8 mouse cellular contexts compared by ENCODE assay signal in the genomic region with DNA sequence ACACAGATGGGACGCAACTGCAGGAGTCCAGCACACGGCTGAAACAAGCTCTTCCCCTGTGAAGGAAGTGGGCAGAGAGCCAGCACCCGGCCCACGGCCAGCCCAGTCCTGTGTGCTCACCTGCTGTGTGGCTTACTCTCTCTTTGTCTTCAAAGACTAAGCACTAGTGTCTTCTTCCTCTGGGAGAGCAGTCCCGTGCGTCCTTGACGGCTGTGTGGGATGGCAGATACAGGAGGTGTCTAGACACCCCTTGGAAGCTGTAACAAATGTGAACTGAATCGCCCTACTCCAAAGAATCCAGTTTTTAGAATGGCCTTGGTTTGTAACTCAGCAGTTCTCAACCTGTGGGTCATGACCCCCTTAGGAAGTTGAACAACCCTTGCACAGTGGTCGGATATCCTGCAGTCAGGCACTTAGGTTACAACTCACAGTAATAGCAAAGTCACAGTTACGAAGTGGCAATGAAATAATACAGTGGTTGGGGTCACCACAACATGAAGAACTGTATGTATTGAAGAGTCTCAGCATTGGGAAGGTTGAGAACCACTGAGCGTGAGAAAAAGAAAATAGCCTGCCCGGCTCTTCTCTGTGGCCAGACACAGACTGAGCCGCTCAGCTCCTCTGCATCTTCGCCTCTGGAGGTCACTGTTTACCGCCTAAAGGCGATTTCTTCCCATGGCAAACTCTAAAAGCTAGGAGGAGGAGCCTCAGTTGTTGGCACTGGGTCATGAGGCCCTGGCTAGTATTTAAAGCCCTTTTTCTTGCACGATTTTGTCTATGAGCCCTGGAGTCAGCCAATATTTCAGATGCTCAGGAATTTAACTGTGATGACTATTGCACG. TPM values are rescaled to one million over a fixed set of nuclear protein-coding genes. Genes with fewer than 3 reads are reported as not detected.
DNase-seq lines count a peak whose midpoint lies in the region; ATAC-seq and TF ChIP-seq lines count a peak whose summit lies in the region.

No protein-coding gene starts in this region.

- no peak overlapping the region; the same call in 1 of the 2 replicates for H3K27ac ChIP-seq in heart, embryonic 13.5 days (replicated peaks)
- H3K27ac ChIP-seq in kidney, postnatal 0 days, result no peak overlapping the region
- no peak overlapping the region for H3K27ac ChIP-seq in liver, embryonic 11.5 days (ENCODE audit: low read depth, low read length)
- 0 out of 2 replicates have a peak overlapping the region, but pooled peaks have one; percentile 16 for H3K27ac ChIP-seq in stomach, embryonic 15.5 days

- no peaks in the 10 kb centered on the region for H3K9me3 ChIP-seq in heart, embryonic 13.5 days
- no peaks in the 10 kb centered on the region for H3K9me3 ChIP-seq in kidney, postnatal 0 days (replicated peaks; ENCODE audit: low read length)
- no peaks in the 10 kb centered on the region for H3K9me3 ChIP-seq in liver, embryonic 11.5 days (ENCODE audit: control insufficient read depth, low read length)
- no peaks in the 10 kb centered on the region for H3K9me3 ChIP-seq in stomach, embryonic 15.5 days

- H3K4me1 ChIP-seq in heart, embryonic 13.5 days, result peaks cover 17% of the 10 kb centered on the region
- H3K4me1 ChIP-seq in kidney, postnatal 0 days (replicated peaks; ENCODE audit: insufficient read depth, low read length), result no peaks in the 10 kb centered on the region
- peaks cover 16% of the 10 kb centered on the region for H3K4me1 ChIP-seq in liver, embryonic 11.5 days (replicated peaks; ENCODE audit: control insufficient read depth, insufficient read depth, low read length)
- H3K4me1 ChIP-seq in stomach, embryonic 15.5 days, result peaks cover 9% of the 10 kb centered on the region; the same call in 1 of the 2 replicates

- TF ChIP-seq POLR2A in brain, embryonic 14.5 days (IDR thresholded peaks at IDR 0.05; ENCODE audit: borderline replicate concordance, extremely low read depth, insufficient read depth, insufficient read length, poor library complexity, severe bottlenecking), result no peak

- H3K36me3 ChIP-seq in heart, embryonic 13.5 days, result no peaks in the 10 kb centered on the region
- H3K36me3 ChIP-seq in kidney, postnatal 0 days (ENCODE audit: insufficient read depth, low read length), result no peaks in the 10 kb centered on the region
- no peaks in the 10 kb centered on the region for H3K36me3 ChIP-seq in liver, embryonic 11.5 days (ENCODE audit: control insufficient read depth, insufficient read depth, low read length)
- H3K36me3 ChIP-seq in stomach, embryonic 15.5 days, result no peaks in the 10 kb centered on the region

- peak; percentile 77 for TF ChIP-seq CTCF in brain, embryonic 14.5 days (IDR thresholded peaks at IDR 0.05; ENCODE audit: borderline replicate concordance, extremely low read depth, insufficient read depth, insufficient read length)
- TF ChIP-seq CTCF in kidney, postnatal 0 days (IDR thresholded peaks at IDR 0.05; ENCODE audit: low read depth), result peak; percentile 91

- peak; percentile 89 for DNase-seq in brain, embryonic 14.5 days (ENCODE audit: low read depth)
- DNase-seq in kidney, postnatal 0 days (ENCODE audit: low spot score), result peak; percentile 95
- peak; percentile 57 for DNase-seq in liver, embryonic 11.5 days (ENCODE audit: low spot score)
- peak; percentile 81 for DNase-seq in naive thymus-derived CD4-positive, alpha-beta T cell, adult 2 months (ENCODE audit: low read depth)

- H3K9ac ChIP-seq in heart, embryonic 13.5 days, result peak overlapping the region; percentile 56
- no peak overlapping the region for H3K9ac ChIP-seq in kidney, postnatal 0 days (ENCODE audit: low read depth, low read length)
- 0 out of 2 replicates have a peak overlapping the region, but pooled peaks have one; percentile 16 for H3K9ac ChIP-seq in liver, embryonic 11.5 days (ENCODE audit: low read depth, low read length)
- H3K9ac ChIP-seq in stomach, embryonic 15.5 days, result no peak overlapping the region

- H3K27me3 ChIP-seq in heart, embryonic 13.5 days (replicated peaks), result no peaks in the 10 kb centered on the region
- H3K27me3 ChIP-seq in kidney, postnatal 0 days (ENCODE audit: insufficient read depth, low read length), result no peaks in the 10 kb centered on the region
- H3K27me3 ChIP-seq in liver, embryonic 11.5 days (replicated peaks; ENCODE audit: control insufficient read depth, insufficient read depth, low read length), result no peaks in the 10 kb centered on the region
- H3K27me3 ChIP-seq in stomach, embryonic 15.5 days (replicated peaks), result no peaks in the 10 kb centered on the region

- peak; percentile 70 for ATAC-seq in CD4-positive, CD25-positive, alpha-beta regulatory T cell, adult 4 months
- ATAC-seq in erythroid progenitor cell, adult 5-6 weeks (replicated peaks; ENCODE audit: low FRiP score, poor library complexity, severe bottlenecking), result peak; percentile 94
- ATAC-seq in heart, embryonic 13.5 days (ENCODE audit: extremely low read depth, insufficient number of reproducible peaks, low FRiP score, low TSS enrichment), result no peak; the same call in 1 of the 2 replicates
- peak; percentile 81 for ATAC-seq in kidney, postnatal 0 days (replicated peaks; ENCODE audit: low FRiP score, low read depth)
- peak; percentile 73 for ATAC-seq in liver, embryonic 11.5 days (replicated peaks; ENCODE audit: low FRiP score)
- peak; percentile 79 for ATAC-seq in stomach, embryonic 15.5 days (ENCODE audit: insufficient read depth, low FRiP score, low read depth)

- no peak overlapping the region for H3K4me2 ChIP-seq in heart, embryonic 13.5 days
- H3K4me2 ChIP-seq in kidney, postnatal 0 days (ENCODE audit: low read length), result no peak overlapping the region
- peak overlapping the region; percentile 25; the same call in 1 of the 2 replicates for H3K4me2 ChIP-seq in liver, embryonic 11.5 days
- H3K4me2 ChIP-seq in stomach, embryonic 15.5 days, result peak overlapping the region; percentile 8; the same call in 1 of the 2 replicates

- H3K4me3 ChIP-seq in heart, embryonic 13.5 days, result no peak overlapping the region
- no peak overlapping the region for H3K4me3 ChIP-seq in kidney, postnatal 0 days (replicated peaks; ENCODE audit: low read depth, low read length)
- H3K4me3 ChIP-seq in liver, embryonic 11.5 days (ENCODE audit: low read depth, low read length), result no peak overlapping the region
- H3K4me3 ChIP-seq in stomach, embryonic 15.5 days (replicated peaks), result no peak overlapping the region

- WGBS in heart, embryonic 13.5 days, result 33% methylated on average over 18 of the region's 18 CpGs
- WGBS in kidney, postnatal 0 days, result 30% methylated on average over 18 of the region's 18 CpGs
- WGBS in liver, embryonic 11.5 days, result 41% methylated on average over 18 of the region's 18 CpGs
- WGBS in stomach, embryonic 15.5 days, result 29% methylated on average over 18 of the region's 18 CpGs

RNA-seq across cellular contexts. Expression of gene Ndufv1, which starts 6.4 kb away (rescaled TPM):
- 100 to 1,000 TPM; 109 to 164 TPM for polyA plus RNA-seq in CD4-positive, CD25-positive, alpha-beta regulatory T cell, adult 4 months (2017; shearing (Covaris generic))
- 174 and 194 TPM in 2 replicates for polyA plus RNA-seq in brain, embryonic 14.5 days (2012; rRNA removed)
- total RNA-seq in erythroid progenitor cell, adult 5-6 weeks (2015; ENCODE audit: low replicate concordance), result 77.1 and 96.6 TPM in 2 replicates
- total RNA-seq in erythroid progenitor cell, adult 5-6 weeks (2017; ENCODE audit: low replicate concordance), result 161 and 207 TPM in 2 replicates
- polyA plus RNA-seq in heart, embryonic 13.5 days (2015; fragmentation: Nextera tagmentation; extraction: Ambion mirVana), result 407 and 462 TPM in 2 replicates
- 294 and 318 TPM in 2 replicates for polyA plus RNA-seq in kidney, postnatal 0 days (2015; fragmentation: Nextera tagmentation; extraction: Ambion mirVana)
- 232 and 234 TPM in 2 replicates for polyA plus RNA-seq in liver, embryonic 11.5 days (2014; fragmentation: Nextera tagmentation; extraction: Ambion mirVana)
- polyA plus RNA-seq in stomach, embryonic 15.5 days (2015; fragmentation: Nextera tagmentation; extraction: Ambion mirVana), result 198 and 218 TPM in 2 replicates

RNA-seq across cellular contexts. Expression of gene Doc2g, which starts 15.8 kb away (rescaled TPM):
- 1 to 10 TPM; 1.1 to 2.1 TPM for polyA plus RNA-seq in CD4-positive, CD25-positive, alpha-beta regulatory T cell, adult 4 months (2017; shearing (Covaris generic))
- polyA plus RNA-seq in brain, embryonic 14.5 days (2012; rRNA removed), result 18.4 and 22.7 TPM in 2 replicates
- 0.42 TPM in 1 of 2 replicates, not detected in the other for total RNA-seq in erythroid progenitor cell, adult 5-6 weeks (2015; ENCODE audit: low replicate concordance)
- 3.0 TPM in 1 of 2 replicates, not detected in the other for total RNA-seq in erythroid progenitor cell, adult 5-6 weeks (2017; ENCODE audit: low replicate concordance)
- 80.5 and 99.3 TPM in 2 replicates for polyA plus RNA-seq in heart, embryonic 13.5 days (2015; fragmentation: Nextera tagmentation; extraction: Ambion mirVana)
- polyA plus RNA-seq in kidney, postnatal 0 days (2015; fragmentation: Nextera tagmentation; extraction: Ambion mirVana), result 2.6 and 2.8 TPM in 2 replicates
- polyA plus RNA-seq in liver, embryonic 11.5 days (2014; fragmentation: Nextera tagmentation; extraction: Ambion mirVana), result 2.8 and 4.1 TPM in 2 replicates
- 4.0 and 4.5 TPM in 2 replicates for polyA plus RNA-seq in stomach, embryonic 15.5 days (2015; fragmentation: Nextera tagmentation; extraction: Ambion mirVana)

RNA-seq across cellular contexts. Expression of gene Gm49405, which starts 18.5 kb away (rescaled TPM):
- under 1 TPM; 0.78 to 0.96 TPM for polyA plus RNA-seq in CD4-positive, CD25-positive, alpha-beta regulatory T cell, adult 4 months (2017; shearing (Covaris generic))
- polyA plus RNA-seq in brain, embryonic 14.5 days (2012; rRNA removed), result 8.3 and 9.0 TPM in 2 replicates
- total RNA-seq in erythroid progenitor cell, adult 5-6 weeks (2015; ENCODE audit: low replicate concordance), result not detected in 2 replicates
- total RNA-seq in erythroid progenitor cell, adult 5-6 weeks (2017; ENCODE audit: low replicate concordance), result 0.90 TPM in 1 of 2 replicates, not detected in the other
- 4.1 and 5.4 TPM in 2 replicates for polyA plus RNA-seq in heart, embryonic 13.5 days (2015; fragmentation: Nextera tagmentation; extraction: Ambion mirVana)
- 1.3 and 1.7 TPM in 2 replicates for polyA plus RNA-seq in kidney, postnatal 0 days (2015; fragmentation: Nextera tagmentation; extraction: Ambion mirVana)
- polyA plus RNA-seq in liver, embryonic 11.5 days (2014; fragmentation: Nextera tagmentation; extraction: Ambion mirVana), result 1.6 and 2.4 TPM in 2 replicates
- polyA plus RNA-seq in stomach, embryonic 15.5 days (2015; fragmentation: Nextera tagmentation; extraction: Ambion mirVana), result 3.5 and 3.8 TPM in 2 replicates

RNA-seq across cellular contexts. Expression of gene Nudt8, which starts 18.6 kb away (rescaled TPM):
- 10 to 100 TPM; 10.7 to 15.2 TPM for polyA plus RNA-seq in CD4-positive, CD25-positive, alpha-beta regulatory T cell, adult 4 months (2017; shearing (Covaris generic))
- 16.4 and 17.5 TPM in 2 replicates for polyA plus RNA-seq in brain, embryonic 14.5 days (2012; rRNA removed)
- total RNA-seq in erythroid progenitor cell, adult 5-6 weeks (2015; ENCODE audit: low replicate concordance), result not detected in 2 replicates
- 1.4 TPM in 1 of 2 replicates, not detected in the other for total RNA-seq in erythroid progenitor cell, adult 5-6 weeks (2017; ENCODE audit: low replicate concordance)
- 51.7 and 60.0 TPM in 2 replicates for polyA plus RNA-seq in heart, embryonic 13.5 days (2015; fragmentation: Nextera tagmentation; extraction: Ambion mirVana)
- polyA plus RNA-seq in kidney, postnatal 0 days (2015; fragmentation: Nextera tagmentation; extraction: Ambion mirVana), result 52.2 and 54.1 TPM in 2 replicates
- polyA plus RNA-seq in liver, embryonic 11.5 days (2014; fragmentation: Nextera tagmentation; extraction: Ambion mirVana), result 30.8 and 32.3 TPM in 2 replicates
- polyA plus RNA-seq in stomach, embryonic 15.5 days (2015; fragmentation: Nextera tagmentation; extraction: Ambion mirVana), result 32.2 and 33.6 TPM in 2 replicates

RNA-seq across cellular contexts. Expression of gene Gstp1, which starts 18.8 kb away (rescaled TPM):
- polyA plus RNA-seq in CD4-positive, CD25-positive, alpha-beta regulatory T cell, adult 4 months (2017; shearing (Covaris generic)), result 100 to 1,000 TPM; 543 to 655 TPM
- polyA plus RNA-seq in brain, embryonic 14.5 days (2012; rRNA removed), result 266 and 307 TPM in 2 replicates
- total RNA-seq in erythroid progenitor cell, adult 5-6 weeks (2015; ENCODE audit: low replicate concordance), result 115 and 185 TPM in 2 replicates
- total RNA-seq in erythroid progenitor cell, adult 5-6 weeks (2017; ENCODE audit: low replicate concordance), result 22.8 and 23.9 TPM in 2 replicates
- 380 and 421 TPM in 2 replicates for polyA plus RNA-seq in heart, embryonic 13.5 days (2015; fragmentation: Nextera tagmentation; extraction: Ambion mirVana)
- polyA plus RNA-seq in kidney, postnatal 0 days (2015; fragmentation: Nextera tagmentation; extraction: Ambion mirVana), result 441 and 464 TPM in 2 replicates
- polyA plus RNA-seq in liver, embryonic 11.5 days (2014; fragmentation: Nextera tagmentation; extraction: Ambion mirVana), result 733 and 765 TPM in 2 replicates
- 711 and 842 TPM in 2 replicates for polyA plus RNA-seq in stomach, embryonic 15.5 days (2015; fragmentation: Nextera tagmentation; extraction: Ambion mirVana)

Comparison
In these comparisons a context has a peak if more than half of its experiments do, and no peak if none do; other contexts are left out.
1. H3K4me2 ChIP-seq: peak in liver, embryonic 11.5 days (single experiment) and stomach, embryonic 15.5 days (single experiment); none in heart, embryonic 13.5 days (single experiment) and kidney, postnatal 0 days (single experiment).
2. H3K9ac ChIP-seq: peak in heart, embryonic 13.5 days (single experiment) and liver, embryonic 11.5 days (single experiment); none in kidney, postnatal 0 days (single experiment) and stomach, embryonic 15.5 days (single experiment).
3. Peak in every context shown above with its lines, with median percentiles within 50 percentile points of each other: DNase-seq.